Mouse (Mus musculus): ENCODE results near the gene Atp11c. TPM values are rescaled to one million over a fixed set of nuclear protein-coding genes. Genes with fewer than 3 reads are reported as not detected.

Atp11c gene
- total and polyA plus RNA-seq, 3 experiments = 1.5 to 37.0 (median 25.5) TPM

DNA sequence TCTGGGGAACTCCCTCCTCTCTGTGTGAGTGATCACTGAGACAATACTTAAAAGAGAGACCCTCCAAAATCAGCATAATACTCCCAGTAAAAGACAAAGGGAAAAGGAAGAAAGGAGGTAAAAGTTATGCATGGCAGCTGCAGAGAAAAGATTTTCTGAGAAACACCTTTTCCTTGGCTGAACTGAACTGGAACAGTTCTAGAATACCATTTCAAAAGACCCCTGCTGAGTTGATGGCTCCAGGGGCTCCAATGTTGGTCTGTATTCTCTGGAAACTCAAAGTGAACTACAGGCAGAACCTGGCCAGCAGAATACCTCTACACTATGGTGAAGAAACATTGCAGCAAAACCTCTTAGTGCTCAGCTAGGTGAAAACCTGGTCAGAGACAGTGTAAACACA is 337.2 kb downstream of the Atp11c start:
- Histone ChIP-seq H3K4me1 (ENCODE audit: insufficient read depth, low read depth, low read length) (no peaks in the 10 kb centered on the region), H3K4me3 (ENCODE audit: low read depth, low read length) (no peak overlapping the region), H3K27me3 (ENCODE audit: insufficient read depth, low read length) (no peaks in the 10 kb centered on the region), H3K36me3 (replicated peaks) (peaks cover 2% of the 10 kb centered on the region), H3K9me3 (replicated peaks) (no peaks in the 10 kb centered on the region)
- TF ChIP-seq POLR2AphosphoS5 (IDR thresholded peaks at IDR 0.05; ENCODE audit: insufficient replicate concordance, low read depth, low read length) = no peak
- no peak for TF ChIP-seq CTCF (IDR thresholded peaks at IDR 0.05; ENCODE audit: low read depth, low read length)
- TF ChIP-seq TAL1 (conservative IDR thresholded peaks at IDR 0.05; ENCODE audit: low read depth, low read length) = no peak
- no peak for TF ChIP-seq GATA2 (IDR thresholded peaks at IDR 0.05; ENCODE audit: borderline replicate concordance, low read depth, low read length)
- no peak for TF ChIP-seq GATA1 (IDR thresholded peaks at IDR 0.05; ENCODE audit: borderline replicate concordance, low read length)
- DNase-seq (ENCODE audit: low spot score) = no peak
- no peak for ATAC-seq (ENCODE audit: extremely low read depth, insufficient number of reproducible peaks, low FRiP score, poor library complexity, severe bottlenecking)

DNA sequence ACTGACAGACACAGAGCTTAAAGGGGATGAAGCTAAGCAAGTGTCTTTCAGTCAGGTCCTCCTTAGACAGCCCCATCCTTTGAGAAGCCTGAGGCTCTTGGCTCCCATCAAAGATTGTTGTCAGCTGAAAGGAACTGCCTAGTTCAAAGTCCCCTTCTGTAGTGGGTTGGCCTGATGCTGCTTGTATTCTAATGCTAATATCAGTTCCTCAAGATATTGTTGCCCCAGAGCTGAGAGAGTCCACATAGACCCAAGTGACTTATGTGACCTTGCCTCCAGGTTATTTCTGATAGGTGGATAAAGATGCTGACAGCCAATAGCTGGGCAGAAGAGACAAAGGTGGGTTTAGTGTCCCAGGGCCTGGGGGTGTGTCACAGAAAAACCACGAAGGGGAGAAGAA is 404.8 kb downstream of the Atp11c start:
- no peak for ATAC-seq (ENCODE audit: extremely low read depth, insufficient number of reproducible peaks, low FRiP score, poor library complexity, severe bottlenecking)
- Histone ChIP-seq H3K27me3 (ENCODE audit: insufficient read depth, low read length) (no peaks in the 10 kb centered on the region), H3K36me3 (replicated peaks) (no peaks in the 10 kb centered on the region), H3K4me3 (ENCODE audit: low read depth, low read length) (no peak overlapping the region), H3K4me1 (ENCODE audit: insufficient read depth, low read depth, low read length) (no peaks in the 10 kb centered on the region), H3K9me3 (replicated peaks) (no peaks in the 10 kb centered on the region)
- DNase-seq (ENCODE audit: low spot score) = no peak
- TF ChIP-seq CTCF (IDR thresholded peaks at IDR 0.05; ENCODE audit: low read depth, low read length) (no peak), TAL1 (conservative IDR thresholded peaks at IDR 0.05; ENCODE audit: low read depth, low read length) (no peak), GATA2 (IDR thresholded peaks at IDR 0.05; ENCODE audit: borderline replicate concordance, low read depth, low read length) (no peak), POLR2AphosphoS5 (IDR thresholded peaks at IDR 0.05; ENCODE audit: insufficient replicate concordance, low read depth, low read length) (no peak), GATA1 (IDR thresholded peaks at IDR 0.05; ENCODE audit: borderline replicate concordance, low read length) (no peak)

DNA sequence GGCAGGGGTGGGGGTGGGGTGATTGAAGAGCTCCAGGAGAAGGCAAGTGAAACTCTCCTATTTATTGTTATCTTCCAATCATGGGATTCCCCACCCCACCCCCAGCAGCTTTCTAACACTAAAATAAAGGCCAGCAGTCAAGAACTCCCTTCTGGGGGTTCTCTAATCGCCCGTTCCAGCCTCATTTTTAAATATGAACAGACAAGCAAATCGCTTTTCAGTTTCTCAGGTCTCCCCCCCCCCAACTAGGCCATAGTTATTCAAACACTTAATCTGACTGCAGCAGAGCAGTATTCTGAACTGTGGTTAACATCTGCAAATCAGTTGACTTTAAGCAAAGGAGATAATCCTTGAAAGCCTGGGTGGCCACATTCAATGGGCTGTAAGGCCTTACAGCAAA is 409.9 kb downstream of the Atp11c start:
- no peaks in the 10 kb centered on the region for H3K36me3 ChIP-seq (replicated peaks)
- H3K27me3 ChIP-seq (ENCODE audit: insufficient read depth, low read length) = peaks cover 14% of the 10 kb centered on the region; the same call in 1 of the 2 replicates
- H3K4me1 ChIP-seq (ENCODE audit: insufficient read depth, low read depth, low read length) = no peaks in the 10 kb centered on the region
- no peaks in the 10 kb centered on the region for H3K9me3 ChIP-seq (replicated peaks)
- ATAC-seq (ENCODE audit: extremely low read depth, insufficient number of reproducible peaks, low FRiP score, poor library complexity, severe bottlenecking) = no peak
- H3K4me3 ChIP-seq (ENCODE audit: low read depth, low read length) = no peak overlapping the region
- DNase-seq (ENCODE audit: low spot score) = no peak
- TF ChIP-seq TAL1 (conservative IDR thresholded peaks at IDR 0.05; ENCODE audit: low read depth, low read length) (no peak), GATA2 (IDR thresholded peaks at IDR 0.05; ENCODE audit: borderline replicate concordance, low read depth, low read length) (no peak), POLR2AphosphoS5 (IDR thresholded peaks at IDR 0.05; ENCODE audit: insufficient replicate concordance, low read depth, low read length) (no peak), CTCF (IDR thresholded peaks at IDR 0.05; ENCODE audit: low read depth, low read length) (no peak), GATA1 (IDR thresholded peaks at IDR 0.05; ENCODE audit: borderline replicate concordance, low read length) (no peak)

DNA sequence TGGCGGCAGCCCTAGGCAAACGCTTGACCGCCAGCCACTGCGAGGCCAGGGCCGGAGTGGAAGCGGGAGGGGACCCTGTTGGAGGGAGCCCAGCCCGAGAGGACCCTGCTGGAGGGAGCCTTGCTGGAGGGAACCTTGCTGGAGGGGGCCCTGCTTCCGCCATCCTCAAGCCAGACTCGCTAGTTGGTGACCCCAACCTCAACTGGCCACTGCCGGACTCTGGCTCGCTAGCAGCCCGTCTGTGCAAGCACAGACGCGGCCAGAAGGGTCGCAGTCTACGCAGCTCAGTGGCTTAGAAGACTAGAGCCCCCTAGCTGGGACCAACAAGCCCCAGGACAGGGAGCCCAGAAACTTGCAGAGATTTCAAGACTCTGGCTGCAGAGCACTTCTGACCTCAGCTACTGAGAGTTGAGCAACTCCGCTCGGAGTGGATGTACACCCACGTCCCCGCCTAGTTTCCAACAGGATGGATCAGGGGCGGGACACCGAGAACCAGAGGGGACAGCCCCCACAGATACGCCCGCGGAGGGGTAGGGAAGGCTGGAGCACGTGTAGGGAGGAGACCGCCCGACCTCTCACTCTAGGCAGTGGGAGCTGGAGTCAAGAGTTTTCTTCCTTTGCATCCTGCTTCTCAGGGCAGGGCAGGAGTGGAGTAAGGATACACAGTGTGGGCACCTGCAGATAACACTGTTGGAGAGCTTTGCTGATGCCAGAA is 413.6 kb downstream of the Atp11c start, which contains the start of gene Mcf2:
Gene Mcf2 (minus strand): TSS at position 346 of the 715 bp plus-strand sequence.
- ATAC-seq (ENCODE audit: extremely low read depth, insufficient number of reproducible peaks, low FRiP score, poor library complexity, severe bottlenecking) (no peak), DNase-seq (ENCODE audit: low spot score) (no peak)
- no peak within 1 kb of the TSS for H3K4me3 ChIP-seq (ENCODE audit: low read depth, low read length)

DNA sequence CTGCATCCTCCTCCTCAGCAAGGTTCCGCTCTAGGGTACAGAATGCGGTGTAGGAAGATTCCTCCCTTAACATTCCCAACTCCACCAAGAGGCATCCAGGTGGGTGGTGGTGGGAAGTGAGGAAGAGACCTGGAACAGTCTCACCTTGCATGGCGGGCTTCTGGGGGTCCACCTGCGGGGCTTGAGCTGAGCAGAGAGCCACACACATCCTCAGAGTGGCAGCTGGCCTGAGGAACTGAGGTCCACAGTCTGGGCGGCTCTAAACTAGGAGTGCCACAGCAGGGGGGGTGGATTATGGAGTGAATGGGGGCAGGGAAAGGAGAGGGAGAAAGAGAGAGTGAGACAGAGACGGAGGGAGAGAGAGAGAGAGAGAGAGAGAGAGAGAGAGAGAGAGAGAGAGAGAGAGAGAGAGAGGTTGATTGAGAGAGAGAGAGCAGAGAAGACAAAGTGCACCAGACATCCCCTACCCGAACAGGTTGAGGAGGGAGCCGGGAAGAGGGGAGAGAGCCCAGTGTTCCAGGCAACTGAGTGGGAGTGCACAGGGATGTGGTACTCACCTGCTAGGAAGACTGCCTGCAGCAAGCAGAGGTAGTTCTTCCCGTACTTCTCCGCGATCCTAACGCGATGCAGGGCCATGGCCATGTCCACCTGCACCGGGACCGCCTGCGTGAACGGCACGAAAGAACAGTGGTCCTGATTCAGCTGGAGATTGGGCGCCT is 414.3 kb downstream of the Atp11c start:
- no peaks in the 10 kb centered on the region for H3K4me1 ChIP-seq (ENCODE audit: insufficient read depth, low read depth, low read length)
- H3K9me3 ChIP-seq (replicated peaks) = no peaks in the 10 kb centered on the region
- DNase-seq (ENCODE audit: low spot score) = no peak
- TF ChIP-seq POLR2AphosphoS5 (IDR thresholded peaks at IDR 0.05; ENCODE audit: insufficient replicate concordance, low read depth, low read length) = no peak
- no peak for TF ChIP-seq GATA2 (IDR thresholded peaks at IDR 0.05; ENCODE audit: borderline replicate concordance, low read depth, low read length)
- no peak for TF ChIP-seq GATA1 (IDR thresholded peaks at IDR 0.05; ENCODE audit: borderline replicate concordance, low read length)
- TF ChIP-seq CTCF (IDR thresholded peaks at IDR 0.05; ENCODE audit: low read depth, low read length) = no peak
- TF ChIP-seq TAL1 (conservative IDR thresholded peaks at IDR 0.05; ENCODE audit: low read depth, low read length) = no peak
- H3K27me3 ChIP-seq (ENCODE audit: insufficient read depth, low read length) = peaks cover 14% of the 10 kb centered on the region; the same call in 1 of the 2 replicates
- no peak overlapping the region for H3K4me3 ChIP-seq (ENCODE audit: low read depth, low read length)
- ATAC-seq (ENCODE audit: extremely low read depth, insufficient number of reproducible peaks, low FRiP score, poor library complexity, severe bottlenecking) = no peak
- H3K36me3 ChIP-seq (replicated peaks) = no peaks in the 10 kb centered on the region

More for the DNA sequence above, 413.6 kb downstream of the Atp11c start, which contains the start of gene Mcf2:
- no peaks in the 10 kb centered on the region for H3K4me1 ChIP-seq (ENCODE audit: insufficient read depth, low read depth, low read length)
- H3K9me3 ChIP-seq (replicated peaks) = no peaks in the 10 kb centered on the region
- H3K36me3 ChIP-seq (replicated peaks) = no peaks in the 10 kb centered on the region
- TF ChIP-seq CTCF (IDR thresholded peaks at IDR 0.05; ENCODE audit: low read depth, low read length) (no peak), GATA1 (IDR thresholded peaks at IDR 0.05; ENCODE audit: borderline replicate concordance, low read length) (no peak), POLR2AphosphoS5 (IDR thresholded peaks at IDR 0.05; ENCODE audit: insufficient replicate concordance, low read depth, low read length) (no peak), GATA2 (IDR thresholded peaks at IDR 0.05; ENCODE audit: borderline replicate concordance, low read depth, low read length) (no peak), TAL1 (conservative IDR thresholded peaks at IDR 0.05; ENCODE audit: low read depth, low read length) (no peak)
- H3K27me3 ChIP-seq (ENCODE audit: insufficient read depth, low read length) = peaks cover 14% of the 10 kb centered on the region; the same call in 1 of the 2 replicates

Other genes with a start within 250 kb of the Atp11c start
- not detected in 2 replicates for gene Gm7073, start 53.4 kb downstream of the Atp11c start, total RNA-seq (2014; fragmentation: Nextera tagmentation)
- 0.12 TPM in 1 of 2 replicates, not detected in the other for gene Gm7073, start 53.4 kb downstream of the Atp11c start, total RNA-seq (2017)
- gene Gm7073, start 53.4 kb downstream of the Atp11c start, polyA plus RNA-seq (2012) = not detected in 2 replicates